Mouse (Mus musculus) embryonic facial prominence, embryonic 13.5 days (tissue): ENCODE results near the gene Tsks. TPM values are rescaled to one million over a fixed set of nuclear protein-coding genes. Genes with fewer than 3 reads are reported as not detected.

Source experiments
- ATAC-seq: fragments of 200-750 bp; cut with Nextera tagmentation; 2 replicates; pipeline ENCODE4 v1.8.0; 2017; ENCODE audit warnings: low read depth; ENCODE audit not compliant: insufficient number of reproducible peaks, insufficient read depth, low FRiP score, low TSS enrichment
- H3K27ac ChIP-seq: fragments of 300-500 bp; sonication (generic); 2 replicates; pipeline ENCODE4 v1.5.1; 2015; ENCODE audit warnings: moderate library complexity, mild to moderate bottlenecking, inconsistent platforms
- H3K27me3 ChIP-seq: fragments of 300-500 bp; sonication (generic); 2 replicates; pipeline ENCODE4 v1.6.1; 2015; ENCODE audit warnings: mild to moderate bottlenecking, inconsistent platforms
- H3K36me3 ChIP-seq: fragments of 300-500 bp; sonication (generic); 2 replicates; pipeline ENCODE4 v1.6.1; 2015; ENCODE audit warnings: mild to moderate bottlenecking, inconsistent platforms
- H3K4me1 ChIP-seq: fragments of 300-500 bp; sonication (generic); 2 replicates; pipeline ENCODE4 v1.6.1; 2015; ENCODE audit warnings: inconsistent platforms
- H3K4me2 ChIP-seq: fragments of 300-500 bp; sonication (generic); 2 replicates; pipeline ENCODE4 v1.6.1; 2015; ENCODE audit warnings: moderate library complexity, mild to moderate bottlenecking, inconsistent platforms
- H3K4me3 ChIP-seq: fragments of 300-500 bp; sonication (generic); 2 replicates; pipeline ENCODE4 v1.5.1; 2015; ENCODE audit warnings: mild to moderate bottlenecking, inconsistent platforms
- H3K9ac ChIP-seq: fragments of 300-500 bp; sonication (generic); 2 replicates; pipeline ENCODE4 v1.6.1; 2015; ENCODE audit warnings: mild to moderate bottlenecking, inconsistent platforms
- H3K9me3 ChIP-seq: fragments of 300-500 bp; sonication (generic); 2 replicates; pipeline ENCODE4 v1.6.1; 2016; ENCODE audit warnings: inconsistent platforms
- WGBS: fragments of 180-500 bp; shearing (Covaris S2); methylation state at CpG from one replicate; pipeline ENCODE4 v1.1.7; 2015; ENCODE audit warnings: mixed read lengths; 5-methylcytosine and 5-hydroxymethylcytosine counted together
- polyA plus RNA-seq: library from polyadenylated mRNA; unstranded; fragments of >200 nt; fragmentation: Nextera tagmentation; extraction: Ambion mirVana; gene quantifications from 2 replicates; pipeline ENCODE4 v1.2.1, GENCODE M21; 2015

Tsks gene
- polyA plus RNA-seq, 1 experiment from 2014 or later = 0.25 TPM

DNA sequence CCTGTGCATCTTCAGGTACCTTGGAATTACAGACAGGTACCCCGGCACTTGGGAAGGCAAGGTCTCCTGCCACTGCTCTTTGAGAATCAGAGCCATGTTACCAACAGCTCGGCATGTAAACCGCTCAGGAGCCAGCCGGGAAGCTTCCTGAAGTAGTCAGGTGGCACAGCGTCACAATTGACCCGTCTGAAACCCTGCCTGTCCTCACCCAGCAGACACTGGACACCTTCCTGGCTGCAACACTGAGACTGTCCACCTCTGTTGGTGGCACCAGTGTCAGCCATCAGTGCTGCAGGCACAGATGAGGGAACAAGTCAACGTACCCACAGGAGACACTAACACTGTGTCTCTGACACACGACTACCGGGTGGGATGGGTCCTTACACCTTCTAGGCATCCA is 27.7 kb upstream of the Tsks start:
- no peak overlapping the region for H3K4me3 ChIP-seq
- H3K9ac ChIP-seq = no peak overlapping the region
- no peak overlapping the region for H3K4me2 ChIP-seq
- no peaks in the 10 kb centered on the region for H3K9me3 ChIP-seq
- H3K4me1 ChIP-seq = peaks cover 26% of the 10 kb centered on the region
- ATAC-seq = no peak
- H3K36me3 ChIP-seq = peaks cover 65% of the 10 kb centered on the region
- H3K27ac ChIP-seq = no peak overlapping the region
- H3K27me3 ChIP-seq = no peaks in the 10 kb centered on the region
- WGBS = 94% methylated on average over 9 of the region's 9 CpGs

- Histone ChIP-seq H3K4me3 (no peak overlapping the region), H3K27ac (no peak overlapping the region), H3K36me3 (peaks cover 59% of the 10 kb centered on the region), H3K9ac (no peak overlapping the region), H3K27me3 (no peaks in the 10 kb centered on the region), H3K4me2 (no peak overlapping the region), H3K9me3 (no peaks in the 10 kb centered on the region), H3K4me1 (peaks cover 26% of the 10 kb centered on the region)
- WGBS = 87% methylated on average over 6 of the region's 6 CpGs
- no peak for ATAC-seq
Observed at GRCm38 (mm10) chr7:44916191-44916590, 26.8 kb upstream of the Tsks start.

DNA sequence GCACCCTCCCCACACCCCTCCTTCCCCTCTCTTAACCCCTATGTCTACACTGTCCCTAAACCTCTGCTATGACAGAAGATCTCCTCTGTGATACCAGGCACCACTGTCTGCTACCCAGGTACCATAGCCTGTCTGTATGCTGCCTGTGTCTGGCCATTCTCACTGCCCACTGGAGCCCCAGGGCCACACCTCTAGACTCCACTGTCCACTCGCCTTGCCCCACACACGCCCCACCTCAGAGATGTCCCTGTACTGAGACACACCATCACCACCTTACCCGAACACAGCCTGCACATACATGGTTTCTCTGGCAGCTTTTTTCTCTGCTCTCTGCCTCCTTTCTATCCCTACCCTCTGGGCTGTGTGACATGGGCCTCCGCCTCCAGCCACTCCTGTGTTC is 26.1 kb upstream of the Tsks start:
- H3K4me3 ChIP-seq = no peak overlapping the region
- 0 out of 2 replicates have a peak overlapping the region, but pooled peaks have one; percentile 16 for H3K9ac ChIP-seq
- H3K9me3 ChIP-seq = no peaks in the 10 kb centered on the region
- no peak overlapping the region for H3K4me2 ChIP-seq
- no peak for ATAC-seq
- WGBS = 97% methylated on average over 4 of the region's 4 CpGs
- H3K4me1 ChIP-seq = peaks cover 26% of the 10 kb centered on the region
- no peak overlapping the region for H3K27ac ChIP-seq
- H3K36me3 ChIP-seq = peaks cover 57% of the 10 kb centered on the region
- no peaks in the 10 kb centered on the region for H3K27me3 ChIP-seq

DNA sequence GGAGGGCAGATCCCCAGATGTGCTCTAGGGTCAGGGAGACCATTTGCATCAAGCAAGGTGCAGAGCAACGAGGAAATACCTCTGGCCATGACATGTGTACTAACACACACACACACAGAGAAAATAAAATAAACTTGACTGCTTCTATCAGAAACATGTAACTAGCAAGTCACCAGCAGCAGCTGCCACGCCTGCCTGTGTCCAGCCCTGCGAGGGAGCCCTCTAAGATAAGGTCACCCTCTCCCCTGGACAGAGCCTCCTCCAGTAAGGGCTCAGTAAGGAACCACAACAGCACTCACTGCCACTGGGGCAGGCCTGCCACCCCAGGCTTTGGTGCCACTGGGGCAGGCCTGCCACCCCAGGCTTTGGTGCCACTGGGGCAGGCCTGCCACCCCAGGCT is 24.8 kb upstream of the Tsks start:
- 0 out of 2 replicates have a peak overlapping the region, but pooled peaks have one; percentile 1 for H3K9ac ChIP-seq
- H3K9me3 ChIP-seq = no peaks in the 10 kb centered on the region
- peaks cover 57% of the 10 kb centered on the region for H3K36me3 ChIP-seq
- peaks cover 26% of the 10 kb centered on the region for H3K4me1 ChIP-seq
- no peak overlapping the region for H3K4me3 ChIP-seq
- 85% methylated on average over 3 of the region's 3 CpGs for WGBS
- ATAC-seq = no peak
- peak overlapping the region; percentile 71 for H3K27ac ChIP-seq
- H3K27me3 ChIP-seq = no peaks in the 10 kb centered on the region
- H3K4me2 ChIP-seq = no peak overlapping the region

DNA sequence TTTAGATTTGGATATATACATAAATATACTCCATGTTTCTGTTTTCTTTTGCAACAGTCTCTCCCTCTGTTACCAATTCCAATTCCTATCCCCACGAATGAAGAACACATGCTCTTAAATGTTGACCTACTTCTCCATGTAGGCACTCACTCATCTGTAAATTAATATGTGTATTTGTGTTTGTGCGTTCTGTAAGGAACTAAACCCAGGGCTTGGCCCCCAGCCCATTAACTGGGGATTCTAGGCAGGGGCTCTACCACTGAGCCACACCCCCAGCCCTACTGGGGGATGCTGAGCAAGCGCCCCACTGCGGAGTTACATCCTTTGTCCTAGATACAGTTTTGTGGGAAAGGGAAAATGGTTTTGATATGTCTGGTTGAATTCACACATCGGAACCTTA is 23.9 kb upstream of the Tsks start:
- no peak overlapping the region for H3K4me3 ChIP-seq
- no peaks in the 10 kb centered on the region for H3K9me3 ChIP-seq
- peak overlapping the region; percentile 71 for H3K27ac ChIP-seq
- ATAC-seq = no peak
- WGBS = 66% methylated on average over 5 of the region's 5 CpGs
- 0 out of 2 replicates have a peak overlapping the region, but pooled peaks have one; percentile 1 for H3K9ac ChIP-seq
- peak overlapping the region; percentile 12; the same call in 1 of the 2 replicates for H3K4me2 ChIP-seq
- H3K36me3 ChIP-seq = peaks cover 56% of the 10 kb centered on the region
- peaks cover 26% of the 10 kb centered on the region for H3K4me1 ChIP-seq
- no peaks in the 10 kb centered on the region for H3K27me3 ChIP-seq

DNA sequence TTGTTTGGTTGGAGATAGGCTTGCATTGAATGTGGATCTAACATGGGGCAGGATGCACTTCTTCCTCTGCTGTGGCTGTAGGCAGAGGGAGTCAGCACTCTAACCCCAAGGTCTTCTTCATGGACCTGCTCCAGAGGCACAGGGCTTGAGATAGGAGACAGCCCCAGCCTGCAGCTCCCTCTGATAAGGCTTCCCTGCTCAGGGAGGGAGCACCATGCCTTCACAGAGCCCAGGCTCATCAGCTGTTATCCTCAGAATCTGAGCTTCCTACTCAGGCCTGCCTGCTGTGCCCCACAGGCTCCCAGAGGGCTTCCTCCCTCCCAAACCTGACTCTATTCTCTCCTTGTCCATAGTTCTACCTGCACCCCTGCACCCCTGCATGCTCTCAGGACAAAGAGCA is 20.5 kb upstream of the Tsks start:
- Histone ChIP-seq H3K27ac (no peak overlapping the region), H3K4me1 (peaks cover 33% of the 10 kb centered on the region), H3K27me3 (no peaks in the 10 kb centered on the region), H3K9ac (no peak overlapping the region), H3K4me2 (no peak overlapping the region), H3K9me3 (no peaks in the 10 kb centered on the region), H3K4me3 (no peak overlapping the region), H3K36me3 (peaks cover 51% of the 10 kb centered on the region)
- ATAC-seq = no peak

GRCm38 (mm10) chr7:44925468-44925867 is 17.5 kb upstream of the Tsks start:
- Histone ChIP-seq H3K4me3 (no peak overlapping the region), H3K9ac (no peak overlapping the region), H3K27me3 (no peaks in the 10 kb centered on the region), H3K4me1 (peaks cover 22% of the 10 kb centered on the region), H3K4me2 (no peak overlapping the region), H3K9me3 (no peaks in the 10 kb centered on the region), H3K36me3 (peaks cover 48% of the 10 kb centered on the region), H3K27ac (no peak overlapping the region)
- no peak for ATAC-seq
- WGBS = 68% methylated on average over 3 of the region's 3 CpGs

DNA sequence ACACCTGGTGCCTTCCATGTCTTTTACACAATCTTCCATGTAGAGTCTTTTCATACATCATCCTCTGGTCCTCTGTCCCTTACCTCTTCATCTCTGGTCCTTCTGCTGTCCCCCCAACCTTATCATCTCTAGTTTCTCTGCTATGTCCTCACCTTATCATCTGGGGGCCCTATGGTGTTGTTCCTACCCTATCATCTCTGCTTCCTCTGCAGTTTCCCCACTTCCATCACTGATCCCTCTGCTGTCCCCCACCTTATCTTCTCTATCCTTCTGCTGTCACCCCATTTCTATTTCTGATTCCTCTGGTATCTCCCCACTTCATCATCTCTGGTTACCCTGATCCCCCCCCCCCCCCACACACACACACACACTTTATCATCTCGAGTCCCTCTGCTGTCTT is 14.4 kb upstream of the Tsks start:
- Histone ChIP-seq H3K4me3 (peak overlapping the region; percentile 94), H3K4me2 (peak overlapping the region; percentile 74), H3K4me1 (peaks cover 22% of the 10 kb centered on the region), H3K36me3 (peaks cover 26% of the 10 kb centered on the region), H3K27ac (0 out of 2 replicates have a peak overlapping the region, but pooled peaks have one; percentile 60), H3K9me3 (no peaks in the 10 kb centered on the region), H3K27me3 (no peaks in the 10 kb centered on the region), H3K9ac (peak overlapping the region; percentile 94)
- ATAC-seq = no peak
- WGBS = 4% methylated on average over 1 of the region's 1 CpGs

DNA sequence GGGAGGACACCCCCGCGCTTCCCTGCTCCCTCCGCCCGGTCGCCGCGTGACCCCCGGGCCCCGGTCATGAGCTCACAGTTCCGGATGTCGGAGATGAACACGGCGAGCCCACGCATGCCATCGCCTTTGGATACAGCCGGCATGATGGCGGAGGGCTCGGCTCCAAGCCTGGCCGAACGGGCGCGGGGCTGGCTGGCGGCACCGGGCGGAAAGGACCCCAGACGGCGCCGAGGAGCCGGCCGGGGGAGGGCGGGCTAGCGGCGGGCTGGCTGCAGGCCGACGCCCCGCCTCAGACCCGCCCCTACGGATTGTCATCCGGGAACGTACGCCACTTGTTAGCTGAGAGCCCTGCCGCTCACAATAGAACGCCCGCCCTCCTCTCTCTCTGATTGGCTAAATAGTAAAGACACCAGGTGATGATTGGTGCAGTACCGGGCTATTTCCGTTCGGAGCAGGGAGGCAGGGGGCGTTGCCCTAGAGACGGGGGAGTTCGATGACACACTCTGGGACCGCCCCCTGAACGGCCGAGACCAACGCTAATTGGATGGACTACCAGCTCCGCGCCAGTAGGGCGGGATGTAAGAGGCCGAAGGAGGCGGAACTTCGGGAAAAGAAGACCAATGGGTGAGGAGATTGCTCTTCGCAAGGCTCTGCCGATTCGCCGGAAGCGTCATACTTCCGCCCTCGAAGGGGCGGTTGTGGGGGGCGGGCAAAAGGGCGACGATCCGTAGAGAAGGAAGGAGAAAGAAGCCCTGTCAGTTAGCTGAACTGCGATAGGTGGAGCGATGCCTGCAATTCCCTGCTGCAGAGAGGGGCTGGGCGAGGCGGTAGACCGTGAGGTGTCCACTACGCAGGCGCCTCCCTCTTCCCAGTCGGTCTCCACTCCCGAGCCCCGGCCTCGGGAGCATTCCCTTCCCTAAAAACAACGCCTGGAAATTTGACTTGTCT is 13.5 kb upstream of the Tsks start, which contains the start of gene Ap2a1:
TSS of gene Ap2a1 (minus strand) at position 293 of the 948 bp plus-strand sequence.
- no peaks in the 10 kb centered on the region for H3K9me3 ChIP-seq
- peaks cover 22% of the 10 kb centered on the region for H3K4me1 ChIP-seq
- H3K4me2 ChIP-seq = peak within 1 kb of the TSS; percentile 74
- ATAC-seq = peak; percentile 99
- WGBS = under 1% methylated on average over 84 of the region's 84 CpGs
- no peaks in the 10 kb centered on the region for H3K27me3 ChIP-seq
- peaks cover 18% of the 10 kb centered on the region for H3K36me3 ChIP-seq
- peak within 1 kb of the TSS; percentile 94 for H3K4me3 ChIP-seq
- H3K27ac ChIP-seq = peak within 1 kb of the TSS; percentile 91
- peak within 1 kb of the TSS; percentile 94 for H3K9ac ChIP-seq

GRCm38 (mm10) chr7:44938680-44939079 is 4.3 kb upstream of the Tsks start:
- 91% methylated on average over 4 of the region's 4 CpGs for WGBS
- H3K27ac ChIP-seq = no peak overlapping the region
- H3K36me3 ChIP-seq = no peaks in the 10 kb centered on the region
- H3K4me1 ChIP-seq = no peaks in the 10 kb centered on the region
- 0 out of 2 replicates have a peak, but pooled peaks cover 6% of the 10 kb centered on the region for H3K9me3 ChIP-seq
- ATAC-seq = no peak
- no peak overlapping the region for H3K4me3 ChIP-seq
- no peaks in the 10 kb centered on the region for H3K27me3 ChIP-seq
- H3K9ac ChIP-seq = no peak overlapping the region
- no peak overlapping the region for H3K4me2 ChIP-seq

DNA sequence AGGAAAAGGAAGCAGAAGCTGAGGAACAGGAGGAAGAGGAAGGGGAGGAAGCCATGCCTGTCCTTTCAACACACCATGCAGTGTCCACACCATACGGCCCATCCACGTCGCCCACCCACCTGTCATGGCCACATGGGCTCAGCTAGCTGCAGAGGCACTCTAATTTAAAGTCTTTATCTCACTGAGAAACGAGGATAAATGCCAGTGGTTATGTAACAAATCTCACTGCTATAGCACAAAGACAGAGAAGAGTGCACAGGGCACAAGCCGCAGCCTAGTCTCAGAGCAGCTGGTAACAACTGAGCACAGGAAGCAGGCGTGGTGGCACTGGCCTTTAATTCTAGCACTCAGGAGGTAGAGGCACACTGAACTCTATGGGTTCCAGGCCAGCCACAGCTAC is 6.9 kb downstream of the Tsks start:
- H3K4me3 ChIP-seq = no peak overlapping the region
- 68% methylated on average over 6 of the region's 6 CpGs for WGBS

GRCm38 (mm10) chr7:44951960-44952359 is 9.0 kb downstream of the Tsks start:
- Histone ChIP-seq H3K36me3 (no peaks in the 10 kb centered on the region), H3K4me1 (peaks cover 19% of the 10 kb centered on the region), H3K27ac (peak overlapping the region; percentile 86), H3K9me3 (no peaks in the 10 kb centered on the region), H3K27me3 (peaks cover 40% of the 10 kb centered on the region), H3K9ac (peak overlapping the region; percentile 82), H3K4me2 (peak overlapping the region; percentile 94), H3K4me3 (peak overlapping the region; percentile 60)
- peak; percentile 72 for ATAC-seq
- 0% methylated on average over 10 of the region's 10 CpGs for WGBS

More for the DNA sequence above, 6.9 kb downstream of the Tsks start:
- no peak overlapping the region for H3K27ac ChIP-seq
- peaks cover 16% of the 10 kb centered on the region for H3K4me1 ChIP-seq
- H3K36me3 ChIP-seq = no peaks in the 10 kb centered on the region
- H3K9ac ChIP-seq = no peak overlapping the region
- ATAC-seq = no peak
- peaks cover 40% of the 10 kb centered on the region for H3K27me3 ChIP-seq
- H3K4me2 ChIP-seq = no peak overlapping the region
- no peaks in the 10 kb centered on the region for H3K9me3 ChIP-seq
